Mouse (Mus musculus) MEL (cell line): ENCODE data around the gene Nck2. TPM values are rescaled to one million over a fixed set of nuclear protein-coding genes. Genes with fewer than 3 reads are reported as not detected.

Experiments used
- DNase-seq: peaks from one replicate; pipeline ENCODE4 v3.0.0; 2011; ENCODE audit warnings: low read depth, low spot score
- H3K27ac ChIP-seq: 2 replicates; pipeline ENCODE4 v1.5.1; 2012; ENCODE audit warnings: low read depth, mild to moderate bottlenecking, control low read depth, low read length, moderate library complexity; ENCODE audit not compliant: control insufficient read depth
- H3K27me3 ChIP-seq, 2 experiments: fragments of 150-350 bp in 1 of 2; sonication (generic) in 1 of 2; 2 replicates each; pipeline ENCODE4 v1.6.1; 2012; ENCODE audit warnings: low read length in 2 of 2, mild to moderate bottlenecking in 2 of 2, improper control_type of control experiment in 1 of 2, moderate library complexity in 1 of 2; ENCODE audit not compliant: insufficient read depth in 2 of 2, control insufficient read depth in 1 of 2
- H3K36me3 ChIP-seq, 2 experiments: 2 replicates each; pipeline ENCODE4 v1.6.1; 2012 to 2014; ENCODE audit warnings: low read length in 2 of 2, improper control_type of control experiment in 1 of 2, inconsistent platforms in 1 of 2, mild to moderate bottlenecking in 1 of 2; ENCODE audit not compliant: insufficient read depth in 2 of 2, control insufficient read depth in 1 of 2
- H3K4me1 ChIP-seq, 2 experiments: fragments of 150-350 bp in 1 of 2; sonication (generic) in 1 of 2; 2 replicates each; pipeline ENCODE4 v1.6.1; 2012; ENCODE audit warnings: low read length in 2 of 2, improper control_type of control experiment in 1 of 2, mild to moderate bottlenecking in 1 of 2; ENCODE audit not compliant: insufficient read depth in 2 of 2, control insufficient read depth in 1 of 2
- H3K4me3 ChIP-seq, 2 experiments: fragments of 150-350 bp in 1 of 2; sonication (generic) in 1 of 2; 2 replicates each; pipeline ENCODE4 v1.5.1; 2012; ENCODE audit warnings: low read depth in 2 of 2, low read length in 2 of 2, mild to moderate bottlenecking in 2 of 2, moderate library complexity in 2 of 2, control low read depth in 1 of 2, improper control_type of control experiment in 1 of 2; ENCODE audit not compliant: control insufficient read depth in 1 of 2, insufficient read depth in 1 of 2
- H3K79me2 ChIP-seq: 2 replicates; pipeline ENCODE4 v1.6.1; 2012; ENCODE audit warnings: mild to moderate bottlenecking, low read length, moderate library complexity; ENCODE audit not compliant: control insufficient read depth, poor library complexity, insufficient read depth
- H3K9ac ChIP-seq: 2 replicates; pipeline ENCODE4 v1.6.1; 2012; ENCODE audit warnings: low read depth, mild to moderate bottlenecking, control low read depth, low read length, moderate library complexity; ENCODE audit not compliant: control insufficient read depth, poor library complexity, severe bottlenecking
- H3K9me3 ChIP-seq: fragments of 150-350 bp; sonication (generic); replicated peaks from 2 replicates; pipeline ENCODE4 v1.6.1; 2012; ENCODE audit warnings: mild to moderate bottlenecking, low read length, improper control_type of control experiment, moderate library complexity; ENCODE audit not compliant: insufficient read depth
- CHD1 ChIP-seq: IDR thresholded peaks from 2 replicates; pipeline ENCODE4 v1.6.1; 2012; ENCODE audit warnings: low read depth, mild to moderate bottlenecking, inconsistent platforms, low read length, improper control_type of control experiment
- ETS1 ChIP-seq: IDR thresholded peaks from 2 replicates; pipeline ENCODE4 v1.6.1; 2012; ENCODE audit warnings: low read depth, mild to moderate bottlenecking, inconsistent platforms, low read length, improper control_type of control experiment, moderate library complexity
- KAT2A ChIP-seq: conservative IDR thresholded peaks from 2 replicates; pipeline ENCODE4 v1.6.1; 2012; ENCODE audit warnings: low read depth, low read length, improper control_type of control experiment, inconsistent platforms
- MAZ ChIP-seq: IDR thresholded peaks from 2 replicates; pipeline ENCODE4 v1.6.1; 2012; ENCODE audit warnings: low read depth, mild to moderate bottlenecking, inconsistent platforms, low read length, improper control_type of control experiment
- MEF2A ChIP-seq: IDR thresholded peaks from 2 replicates; pipeline ENCODE4 v1.6.1; 2014; ENCODE audit warnings: low read depth, mild to moderate bottlenecking, inconsistent platforms, low read length, improper control_type of control experiment; ENCODE audit not compliant: poor library complexity, insufficient replicate concordance, severe bottlenecking; ENCODE audit errors: extremely low read depth
- MXI1 ChIP-seq: IDR thresholded peaks from 2 replicates; pipeline ENCODE4 v1.6.1; 2011; ENCODE audit warnings: mild to moderate bottlenecking, low read depth, low read length, improper control_type of control experiment
- MYC ChIP-seq: IDR thresholded peaks from 2 replicates; pipeline ENCODE4 v1.6.1; 2011; ENCODE audit warnings: low read depth, mild to moderate bottlenecking, low read length, improper control_type of control experiment, moderate library complexity
- NELFE ChIP-seq: IDR thresholded peaks from 2 replicates; pipeline ENCODE4 v1.6.1; 2011; ENCODE audit warnings: low read depth, low read length, improper control_type of control experiment
- NRF1 ChIP-seq: IDR thresholded peaks from 2 replicates; pipeline ENCODE4 v1.6.1; 2014; ENCODE audit warnings: low read depth, mild to moderate bottlenecking, inconsistent platforms, low read length, improper control_type of control experiment, moderate library complexity; ENCODE audit not compliant: poor library complexity, insufficient read depth, severe bottlenecking
- POLR2AphosphoS5 ChIP-seq: IDR thresholded peaks from 2 replicates; pipeline ENCODE4 v1.6.1; 2012; ENCODE audit warnings: low read depth, borderline replicate concordance, mild to moderate bottlenecking, inconsistent platforms, low read length, moderate library complexity, mixed read lengths
- RAD21 ChIP-seq: IDR thresholded peaks from 2 replicates; pipeline ENCODE4 v1.6.1; 2011; ENCODE audit warnings: mild to moderate bottlenecking, low read depth, low read length, improper control_type of control experiment
- SIN3A ChIP-seq: IDR thresholded peaks from 2 replicates; pipeline ENCODE4 v1.6.1; 2012; ENCODE audit warnings: low read length, improper control_type of control experiment, inconsistent platforms
- TBP ChIP-seq: IDR thresholded peaks from 2 replicates; pipeline ENCODE4 v1.8.0; 2011; ENCODE audit warnings: low read depth, low read length, improper control_type of control experiment
- TCF12 ChIP-seq: IDR thresholded peaks from 2 replicates; pipeline ENCODE4 v1.6.1; 2014; ENCODE audit warnings: low read depth, mild to moderate bottlenecking, inconsistent platforms, low read length, improper control_type of control experiment, moderate library complexity
- UBTF ChIP-seq: IDR thresholded peaks from 2 replicates; pipeline ENCODE4 v1.6.1; 2012; ENCODE audit warnings: low read depth, mild to moderate bottlenecking, inconsistent platforms, low read length, improper control_type of control experiment, moderate library complexity, borderline replicate concordance; ENCODE audit not compliant: insufficient read depth
- USF1 ChIP-seq: IDR thresholded peaks from 2 replicates; pipeline ENCODE4 v1.6.1; 2014; ENCODE audit warnings: low read depth, mild to moderate bottlenecking, inconsistent platforms, low read length, improper control_type of control experiment, moderate library complexity
- USF2 ChIP-seq, 2 experiments: IDR thresholded peaks; 2 replicates each; pipeline ENCODE4 v1.6.1; 2011 to 2012; ENCODE audit warnings: improper control_type of control experiment in 2 of 2, low read length in 2 of 2, borderline replicate concordance in 1 of 2, inconsistent platforms in 1 of 2, low read depth in 1 of 2, mild to moderate bottlenecking in 1 of 2; ENCODE audit not compliant: insufficient read depth in 1 of 2
- ZC3H11A ChIP-seq: IDR thresholded peaks from 2 replicates; pipeline ENCODE4 v1.6.1; 2012; ENCODE audit warnings: low read depth, mild to moderate bottlenecking, inconsistent platforms, low read length, improper control_type of control experiment
- polyA plus RNA-seq, 2 experiments: library from polyadenylated mRNA; stranded (reverse) in 1 of 2; unstranded in 1 of 2; fragments of >175 nt in 1 of 2; fragments of >200 nt in 1 of 2; gene quantifications; 2 replicates each; pipeline versions ENCODE4 v1.2.1 to v1.2.4; 2012; ENCODE audit warnings: low replicate concordance in 2 of 2, low read depth in 1 of 2; ENCODE audit not compliant: insufficient read length in 2 of 2, insufficient read depth in 1 of 2, missing spikeins in 1 of 2
- total RNA-seq: library from RNA; depleted of rRNA; stranded (reverse); fragments of 300-350 nt; gene quantifications from 2 replicates; pipeline ENCODE4 v1.2.3, GENCODE M21; 2012

The Nck2 gene
- total and polyA plus RNA-seq, 3 experiments = 9.4 to 12.4 TPM; not detected in 1

GRCm38 (mm10) chr1:43491506-43492269 lies 47.3 kb downstream of the Nck2 start:
- H3K4me3 ChIP-seq = no peak overlapping the region
- TF ChIP-seq TCF12 = no peak
- TF ChIP-seq MEF2A = no peak
- no peak for TF ChIP-seq RAD21
- no peak for TF ChIP-seq KAT2A
- TF ChIP-seq MYC = no peak
- TF ChIP-seq USF1 = no peak
- no peak for TF ChIP-seq TBP
- TF ChIP-seq POLR2AphosphoS5 = no peak
- TF ChIP-seq, all 39 proteins: peak for 0
- H3K36me3 ChIP-seq = no peaks in the 10 kb centered on the region
- no peaks in the 10 kb centered on the region for H3K79me2 ChIP-seq
- H3K27ac ChIP-seq = no peak overlapping the region
- H3K4me1 ChIP-seq = no peaks in the 10 kb centered on the region
- no peak for DNase-seq
- H3K9me3 ChIP-seq = no peaks in the 10 kb centered on the region
- no peak overlapping the region for H3K9ac ChIP-seq
- H3K27me3 ChIP-seq = no peaks in the 10 kb centered on the region

GRCm38 (mm10) chr1:43492803-43493437 lies 48.5 kb downstream of the Nck2 start:
- no peak overlapping the region for H3K4me3 ChIP-seq
- H3K4me1 ChIP-seq = no peaks in the 10 kb centered on the region
- no peaks in the 10 kb centered on the region for H3K79me2 ChIP-seq
- no peaks in the 10 kb centered on the region for H3K36me3 ChIP-seq
- no peak overlapping the region for H3K9ac ChIP-seq
- H3K27me3 ChIP-seq = no peaks in the 10 kb centered on the region
- TF ChIP-seq MAZ (no peak), UBTF (no peak), SIN3A (no peak), MYC (no peak), TBP (no peak), MXI1 (no peak), NRF1 (no peak), USF2 (IDR thresholded peaks at IDR 0.05; ENCODE audit: borderline replicate concordance in 1 of 2, insufficient read depth in 1 of 2, low read depth in 1 of 2, low read length in 2 of 2) (no peak), ZC3H11A (no peak), USF1 (no peak), NELFE (no peak), RAD21 (no peak), MEF2A (no peak), ETS1 (no peak), CHD1 (no peak)
- no peak for DNase-seq
- H3K27ac ChIP-seq = no peak overlapping the region
- H3K9me3 ChIP-seq = no peaks in the 10 kb centered on the region
